Mouse (Mus musculus) hematopoietic stem cell, adult 5-6 weeks (primary cell): ENCODE measurements around the gene Rps6kb2. TPM values are rescaled to one million over a fixed set of nuclear protein-coding genes. Genes with fewer than 3 reads are reported as not detected.

ENCODE experiments used
- ATAC-seq, 2 experiments: fragments of 125-278 bp in 1 of 2; replicated peaks in 1 of 2; 2 replicates each; pipeline ENCODE4 v1.8.0; 2016 to 2017; ENCODE audit warnings: inconsistent platforms in 2 of 2, mild to moderate bottlenecking in 2 of 2, moderate number of reproducible peaks in 2 of 2, low read depth in 1 of 2, moderate TSS enrichment in 1 of 2; ENCODE audit not compliant: low FRiP score in 2 of 2, poor library complexity in 2 of 2, severe bottlenecking in 2 of 2, insufficient read depth in 1 of 2, low TSS enrichment in 1 of 2
- total RNA-seq: library from RNA; stranded (forward); fragments of 172-1452, 232-1000 nt; gene quantifications from 2 replicates; pipeline ENCODE4 v1.2.3, GENCODE M21; 2017

Rps6kb2 gene
- total RNA-seq, 1 experiment from 2014 or later: 16.2 TPM

DNA sequence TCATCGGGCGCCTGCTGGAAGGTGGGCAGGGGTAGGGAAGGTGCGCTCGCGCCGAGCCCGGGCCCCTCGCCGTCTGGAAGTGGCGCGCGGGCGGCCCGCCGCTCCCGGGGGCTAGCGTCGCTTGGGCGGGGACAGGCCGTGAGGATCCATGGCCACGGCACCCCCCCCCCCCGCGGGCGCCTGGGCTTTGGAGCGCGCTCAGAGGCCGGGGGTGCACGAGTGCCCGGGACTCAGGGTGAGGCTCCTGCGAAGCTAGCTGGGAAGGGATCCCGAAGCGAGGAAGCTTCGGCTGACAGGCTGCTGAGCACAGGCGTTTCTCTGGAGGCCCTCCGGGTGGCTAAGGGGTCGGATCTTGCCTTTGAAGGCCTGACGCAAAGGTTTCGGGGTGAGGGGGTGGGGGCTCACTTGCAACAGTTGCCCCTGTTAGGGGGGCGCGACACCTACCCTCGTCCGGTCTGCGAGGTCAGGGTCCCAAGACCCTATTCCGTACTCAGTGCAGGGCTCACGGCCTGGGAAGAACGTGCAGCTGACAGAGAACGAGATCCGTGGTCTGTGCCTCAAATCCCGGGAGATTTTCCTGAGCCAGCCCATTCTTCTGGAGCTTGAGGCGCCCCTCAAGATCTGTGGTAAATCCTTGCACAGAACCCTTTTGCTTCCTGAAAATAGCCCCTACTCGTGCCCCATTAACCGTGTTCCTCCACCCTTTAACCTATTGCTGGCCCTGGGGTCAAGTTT is 29.3 kb upstream of the Rps6kb2 start:
- no peak for ATAC-seq

DNA sequence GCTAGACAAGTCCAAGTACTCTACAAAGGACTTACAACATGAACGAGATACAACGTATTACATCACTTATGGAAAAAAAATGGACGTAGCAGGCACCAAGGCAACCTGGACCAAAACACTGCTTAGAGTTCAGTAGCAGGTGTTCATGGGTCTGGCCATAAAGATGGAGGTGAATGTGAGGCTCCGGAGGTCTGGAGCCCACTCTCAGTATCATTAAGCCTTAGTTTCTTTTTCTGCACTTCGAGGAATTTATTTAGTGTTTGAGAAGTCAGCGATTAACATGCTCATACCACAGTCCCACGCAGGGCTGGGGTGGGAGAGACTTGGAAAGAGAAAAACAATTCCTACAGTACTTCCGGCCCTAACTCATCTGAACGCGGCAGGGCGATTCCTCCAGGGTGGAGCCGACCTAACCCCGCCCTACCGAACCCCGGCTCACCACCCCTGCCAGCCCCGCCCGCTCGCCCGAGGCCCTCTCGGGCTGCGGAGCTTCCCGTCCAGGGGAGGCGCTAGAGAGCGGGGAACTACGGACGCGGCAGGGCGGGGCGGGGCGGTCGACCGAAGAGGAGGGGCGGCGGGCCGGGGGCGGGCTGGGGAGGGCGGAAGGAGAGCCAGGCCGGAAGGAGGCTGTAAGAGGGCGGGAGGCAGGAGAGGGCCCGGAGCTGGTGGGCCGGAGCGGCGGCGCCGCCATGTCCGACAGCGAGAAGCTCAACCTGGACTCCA is 28.5 kb upstream of the Rps6kb2 start, which contains the start of gene Ppp1ca:
Gene Ppp1ca (plus strand): TSS at position 538 of the 723 bp plus-strand sequence.
- ATAC-seq: peak; percentile 82 to 86

DNA sequence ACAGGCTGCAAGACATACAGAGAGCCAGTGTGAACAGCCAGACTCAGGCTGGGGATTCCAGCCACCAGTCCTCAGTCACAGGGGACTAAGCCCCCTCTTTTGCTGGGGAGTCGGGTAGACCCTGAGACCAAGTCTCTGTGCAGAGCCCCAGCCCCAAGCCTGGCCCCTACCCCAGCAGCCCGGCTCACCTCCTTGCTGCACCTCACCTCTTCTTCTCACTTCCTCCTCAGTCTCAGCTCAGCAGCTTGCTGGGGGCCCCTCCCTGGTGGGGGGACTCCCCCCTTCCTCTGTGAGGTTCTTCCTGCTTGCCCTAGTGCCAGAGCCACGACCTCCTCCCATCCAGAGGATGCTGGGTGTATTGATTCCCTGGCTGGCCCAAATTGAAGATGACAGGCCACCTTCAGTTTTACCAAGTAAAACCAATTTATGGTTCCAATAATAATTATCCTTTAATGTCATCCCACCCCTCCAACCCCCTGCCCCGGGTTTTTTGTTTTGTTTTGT is 27.7 kb upstream of the Rps6kb2 start, which contains the start of gene Tbc1d10c:
Gene Tbc1d10c (minus strand): TSS at position 454 of the 504 bp plus-strand sequence.
- peak; percentile 50 to 52; a peak in 3 of 4 replicates for ATAC-seq

DNA sequence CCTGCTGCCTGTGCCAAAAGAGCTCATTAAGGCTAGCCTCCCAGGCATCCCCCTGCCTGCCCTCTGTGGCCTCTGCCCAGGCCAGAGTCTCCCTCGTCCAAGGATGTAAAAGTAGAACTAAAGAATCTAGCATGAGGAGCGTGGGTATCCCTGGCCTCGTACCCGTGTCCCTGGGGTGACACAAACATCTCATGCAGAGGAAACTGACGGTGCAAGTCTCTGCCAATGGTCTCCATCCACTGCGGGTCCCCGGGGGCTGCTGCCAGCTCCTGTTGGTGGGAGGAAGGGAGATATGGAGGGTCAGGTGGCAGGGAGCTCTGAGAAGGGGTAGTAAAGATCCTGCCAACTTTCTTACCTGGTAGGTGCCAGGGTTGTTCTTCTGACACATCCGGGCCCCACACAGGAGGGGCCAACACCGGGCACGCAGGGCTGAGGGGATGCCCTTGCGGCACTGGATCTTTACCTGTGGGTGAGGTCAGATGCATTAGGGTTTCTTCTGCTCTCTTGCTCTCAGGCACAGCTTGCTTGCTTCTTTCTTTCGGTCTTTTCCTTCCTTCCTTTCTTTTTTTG is 26.0 kb upstream of the Rps6kb2 start:
- ATAC-seq: no peak

DNA sequence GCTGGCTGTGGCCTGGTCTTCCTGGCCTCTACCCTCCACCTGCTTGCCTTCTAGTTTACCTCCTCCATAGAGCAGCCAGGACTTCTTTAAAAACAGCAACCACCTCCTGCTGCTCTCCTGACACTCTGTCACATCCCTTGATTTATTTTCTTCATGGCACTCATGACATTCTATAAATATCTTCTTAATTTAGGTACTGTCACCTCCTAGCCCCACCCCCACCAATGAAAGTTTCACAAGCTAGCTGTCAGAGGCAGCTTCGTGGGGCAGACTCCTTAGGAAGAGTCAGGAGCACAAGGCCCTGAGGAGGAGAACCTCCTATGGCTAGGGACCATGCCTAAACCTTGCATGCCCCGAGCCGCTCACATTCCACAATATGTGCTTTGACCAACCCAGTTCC is 24.1 kb upstream of the Rps6kb2 start:
- no peak for ATAC-seq

DNA sequence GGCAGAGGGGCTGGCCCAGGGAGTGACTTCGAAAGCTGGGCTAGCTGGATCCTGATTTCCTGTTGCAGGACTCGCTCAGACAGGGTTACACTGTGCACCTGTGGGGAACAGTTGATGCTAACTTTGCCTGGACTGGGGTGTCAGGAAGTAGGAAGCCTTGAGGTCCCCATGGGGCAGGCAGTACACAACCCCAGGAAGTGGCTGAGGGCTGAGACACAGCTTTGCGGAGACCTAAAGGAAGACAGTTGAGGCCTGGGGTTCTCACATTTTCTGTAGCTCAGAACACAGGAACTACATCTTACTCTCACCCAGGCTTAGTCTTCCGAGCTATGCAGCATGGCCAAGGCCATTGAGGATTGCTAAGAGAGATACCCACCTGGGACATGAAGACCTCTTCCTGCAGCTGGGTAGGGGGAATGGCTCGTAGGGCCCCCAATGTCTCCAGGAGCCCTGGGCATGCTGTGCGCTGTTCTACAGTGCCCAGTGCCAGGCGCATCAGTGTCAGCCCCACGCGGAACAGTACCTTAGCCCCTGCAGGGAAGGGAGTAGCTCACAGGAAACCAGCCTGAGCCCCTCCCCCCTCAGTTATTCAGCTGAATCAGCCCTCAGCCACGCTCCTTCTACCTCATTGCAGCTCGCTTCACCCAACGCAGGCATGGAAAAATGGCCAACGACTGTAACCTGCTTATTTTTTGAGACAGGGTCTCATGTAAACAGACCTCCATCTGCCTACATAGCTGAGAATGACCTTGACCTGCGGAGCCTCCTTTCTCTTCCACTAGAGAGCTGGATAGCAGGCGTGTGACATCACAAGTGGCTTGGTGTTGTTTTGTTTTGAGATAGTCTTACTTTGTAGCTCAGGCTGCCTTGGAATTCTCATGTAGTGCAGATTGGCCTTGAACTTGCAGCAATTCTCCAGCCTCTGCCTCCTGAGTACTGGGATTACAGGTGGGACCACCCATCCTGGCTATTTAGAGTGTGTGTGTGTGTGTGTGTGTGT is 22.1 kb upstream of the Rps6kb2 start:
- peak; percentile 65 to 75 for ATAC-seq

DNA sequence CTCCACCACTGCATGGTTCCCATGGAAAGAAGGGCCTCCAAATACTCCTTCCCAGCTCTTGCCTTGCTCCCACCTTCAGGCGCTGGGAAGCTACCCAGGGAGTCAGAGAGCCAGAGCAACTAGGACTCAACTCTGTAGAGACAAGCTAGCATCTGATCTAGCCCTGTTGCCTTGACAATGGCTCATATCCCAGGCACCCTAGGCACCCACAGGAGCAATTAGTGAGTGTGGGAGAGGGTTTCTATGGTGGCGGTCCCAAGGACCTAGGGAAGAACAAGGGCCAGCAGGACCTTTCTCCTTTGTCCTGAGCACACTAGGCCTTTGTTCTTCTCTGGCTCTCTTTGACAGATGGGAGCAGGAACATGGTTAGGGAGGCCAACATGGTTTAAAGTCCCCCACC is 20.5 kb upstream of the Rps6kb2 start:
- ATAC-seq: no peak

DNA sequence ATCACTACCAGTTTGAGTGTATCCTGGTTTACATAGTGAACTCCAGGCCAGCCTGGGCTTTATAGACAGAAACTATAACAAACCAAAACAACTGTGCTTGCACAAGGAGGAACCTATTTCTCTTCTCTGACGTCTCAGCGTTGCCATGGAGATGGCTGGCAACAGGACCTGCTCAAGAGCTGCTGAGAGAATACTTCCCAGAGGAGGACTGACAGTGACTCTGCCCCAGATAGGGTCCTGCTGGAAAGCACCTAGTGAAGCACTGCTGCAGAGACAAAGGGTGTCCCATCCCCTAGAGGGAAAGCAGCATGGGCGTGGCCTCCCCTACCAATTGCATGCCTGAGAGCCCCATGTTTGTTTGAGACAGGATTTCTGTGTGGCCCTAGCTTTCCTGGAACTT is 18.7 kb upstream of the Rps6kb2 start:
- peak; percentile 54 to 63; a peak in 3 of 4 replicates for ATAC-seq

DNA sequence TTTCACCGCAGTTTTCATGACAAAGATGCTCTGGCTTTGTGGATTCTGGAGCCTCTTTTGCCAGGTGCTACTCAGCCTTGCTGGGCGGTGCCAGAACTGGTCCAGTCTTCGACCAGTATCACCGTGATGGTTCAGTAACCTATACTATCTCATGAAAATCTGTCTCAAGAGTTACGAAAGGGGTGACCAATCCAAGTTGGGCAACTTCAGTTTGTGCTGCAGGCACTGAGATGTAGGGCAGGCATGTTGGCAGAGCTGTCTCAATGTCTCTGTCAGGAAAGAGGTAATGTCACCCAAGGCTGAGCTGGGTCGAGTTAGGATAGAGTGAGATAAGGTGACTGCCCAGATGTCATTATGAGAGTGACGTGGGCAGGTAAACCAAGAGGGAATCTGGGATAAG is 17.3 kb upstream of the Rps6kb2 start:
- ATAC-seq: peak in 1 of 2 experiments; percentile 12; a peak in 1 of 4 replicates

DNA sequence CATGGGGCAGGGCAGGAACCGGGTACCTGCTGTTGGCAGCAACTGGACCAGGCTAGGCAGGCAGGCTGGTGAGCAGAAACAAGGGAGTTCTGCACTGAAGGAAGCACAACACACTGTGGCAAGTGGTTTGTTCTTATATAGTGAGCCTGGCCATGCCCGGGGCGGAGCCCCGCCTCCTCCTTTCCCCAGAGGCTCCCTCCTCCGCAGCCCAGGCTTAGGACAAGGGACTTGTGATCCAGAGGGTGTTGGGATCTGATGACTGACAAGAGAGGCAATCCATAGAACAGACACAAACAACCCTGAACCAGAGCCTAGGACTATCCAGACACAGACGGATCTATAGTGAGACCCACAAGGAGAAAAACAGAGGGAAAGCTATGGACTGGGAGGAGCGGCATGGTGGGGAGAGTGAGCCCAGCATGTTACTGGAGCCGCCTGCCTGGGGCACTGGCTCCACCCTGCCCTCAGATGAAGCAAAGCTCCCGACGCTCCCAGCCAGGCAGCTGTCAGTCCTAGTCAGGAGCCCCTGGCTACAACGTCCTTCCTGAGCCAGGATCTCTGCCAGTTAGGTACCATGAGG is 12.3 kb upstream of the Rps6kb2 start, which contains the start of gene Carns1:
Gene Carns1 (minus strand): TSS at position 112 of the 580 bp plus-strand sequence.
- ATAC-seq: no peak

DNA sequence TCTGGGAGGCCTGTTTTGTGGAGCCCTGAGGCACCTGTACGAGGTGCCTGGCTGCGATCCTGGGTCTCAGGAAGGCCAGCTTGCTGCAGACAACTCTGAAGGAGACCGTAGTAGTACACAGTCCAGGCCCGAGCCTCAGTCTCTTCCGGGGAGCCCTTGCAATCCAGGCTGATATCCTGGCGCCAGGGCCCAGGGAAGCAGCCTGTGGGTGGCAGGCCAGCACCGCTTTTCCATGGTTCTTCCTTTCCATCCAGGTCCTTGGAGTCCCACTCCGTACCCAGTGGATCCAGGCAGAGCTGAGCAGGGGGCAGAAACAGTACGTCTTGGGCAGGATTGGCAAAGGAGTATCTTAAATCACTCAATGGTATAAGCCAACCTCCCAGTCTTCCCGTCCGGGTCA is 9.8 kb upstream of the Rps6kb2 start:
- no peak for ATAC-seq

DNA sequence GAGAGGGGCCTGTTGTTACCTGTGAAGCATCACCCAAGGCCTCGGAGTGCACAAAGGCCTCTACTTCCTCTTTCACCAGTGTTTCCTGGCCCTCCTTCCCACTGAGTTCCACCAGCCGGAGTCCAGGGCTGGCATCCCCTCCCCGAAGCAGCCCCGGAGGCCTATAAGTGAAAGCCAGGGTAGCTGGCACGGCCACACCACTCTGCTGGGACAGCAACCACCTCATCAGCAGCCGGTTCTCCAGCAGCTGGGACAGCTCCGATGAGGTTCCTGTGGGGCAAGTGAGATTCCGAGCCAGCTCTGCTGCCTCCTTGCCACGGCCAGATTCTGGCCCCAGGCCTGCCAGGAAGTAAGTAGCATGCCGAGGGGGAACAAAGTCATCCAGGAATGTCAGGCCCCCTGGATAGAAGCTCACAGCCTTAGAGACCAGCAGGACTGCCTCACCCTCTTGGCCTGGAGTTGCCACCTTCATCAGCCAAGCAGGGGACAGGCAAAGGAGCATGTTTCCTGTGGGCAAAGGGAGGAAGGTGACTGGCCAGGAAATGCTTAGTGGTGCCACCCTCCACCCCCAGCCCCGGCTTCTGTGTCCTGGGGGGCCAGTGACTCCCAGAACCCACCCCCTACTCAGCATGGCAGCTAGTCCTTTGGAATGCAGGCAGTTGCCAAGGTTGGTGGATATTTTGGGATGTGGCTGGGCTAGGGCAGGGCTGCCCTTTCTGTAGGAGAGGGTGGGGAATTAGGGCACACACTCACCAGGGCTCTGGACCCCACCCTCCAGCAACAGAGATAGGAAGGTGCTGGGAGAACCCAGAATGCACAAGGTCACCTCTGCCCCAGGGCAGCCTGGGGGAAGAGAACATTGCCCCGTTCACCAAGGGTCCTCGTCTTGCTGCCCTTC is 8.5 kb upstream of the Rps6kb2 start:
- ATAC-seq: peak; percentile 34 to 38

DNA sequence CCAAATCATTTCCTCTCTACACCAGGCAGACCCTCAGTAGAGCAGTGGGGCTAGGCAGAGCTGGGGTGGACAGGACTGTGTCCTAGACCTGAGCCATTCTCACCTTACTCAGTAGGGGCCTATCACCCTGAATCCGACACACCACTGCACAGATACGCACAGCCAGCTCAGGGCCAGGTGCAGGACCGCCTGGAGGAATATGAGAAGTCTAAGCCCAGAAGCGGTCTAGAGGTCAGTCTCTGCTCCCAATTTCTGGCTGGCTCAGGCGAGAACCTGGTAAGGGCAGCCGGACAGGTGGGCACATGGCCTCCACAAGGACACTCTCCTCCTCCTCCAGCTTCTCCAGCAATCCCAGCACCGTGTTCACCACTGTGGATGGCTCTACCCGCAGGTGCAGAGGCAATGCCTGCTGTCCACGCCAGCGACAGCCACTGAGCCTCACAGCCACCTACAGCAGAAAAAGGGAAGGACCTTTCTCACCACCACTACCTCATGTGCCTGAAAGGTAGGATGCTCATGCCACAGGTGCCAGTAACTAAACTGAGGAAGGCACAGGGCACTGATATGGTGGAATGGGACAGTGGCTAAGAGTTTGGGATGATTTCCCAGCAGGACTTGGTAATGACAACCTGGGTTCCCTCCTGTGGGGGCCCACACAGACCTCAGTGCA is 7.7 kb upstream of the Rps6kb2 start:
- no peak for ATAC-seq

DNA sequence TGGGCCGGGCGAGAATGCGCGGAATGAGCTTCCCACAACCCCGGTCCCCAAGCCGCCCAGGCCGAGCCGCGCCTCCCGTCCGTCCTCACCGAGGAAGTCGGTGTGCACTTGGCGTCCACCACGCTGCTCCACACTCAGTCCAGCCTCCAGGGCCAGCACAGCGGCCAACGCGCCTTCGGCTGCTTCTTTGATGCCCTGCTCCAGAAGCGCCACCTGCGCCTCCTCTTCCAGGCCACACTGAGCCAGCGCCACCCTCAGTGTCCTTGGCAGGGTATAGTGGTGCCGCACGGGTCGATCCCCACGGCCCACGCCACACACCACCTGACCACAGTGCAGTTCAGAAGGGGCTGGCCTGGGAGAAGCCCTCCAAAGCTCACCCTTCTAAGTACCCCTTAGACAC is 6.7 kb upstream of the Rps6kb2 start:
- peak in 1 of 2 experiments; percentile 8; a peak in 1 of 4 replicates for ATAC-seq

DNA sequence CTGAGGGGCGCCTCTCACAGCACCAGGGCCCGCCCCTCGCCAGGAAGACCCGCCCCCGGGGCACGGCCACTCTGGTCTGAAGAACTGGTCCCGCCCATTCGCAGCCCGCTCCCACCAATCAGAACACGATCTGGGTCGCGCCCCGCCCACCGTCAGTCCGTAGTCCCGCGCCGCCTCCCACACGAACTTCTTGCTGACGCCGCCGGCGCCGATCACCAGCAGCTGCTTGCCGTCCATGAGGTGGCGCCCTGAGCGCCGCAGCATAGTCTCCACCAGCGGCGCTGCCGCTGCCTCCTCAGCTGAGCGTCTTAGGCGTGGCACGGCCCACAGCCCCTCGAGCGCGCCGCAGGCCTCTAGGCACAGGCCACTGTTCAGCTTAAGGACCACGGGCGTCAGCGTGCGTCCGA is 6.2 kb upstream of the Rps6kb2 start:
- ATAC-seq: peak; percentile 91
